Mouse (Mus musculus): ENCODE data around the gene Prom2.

Gene Prom2

DNA sequence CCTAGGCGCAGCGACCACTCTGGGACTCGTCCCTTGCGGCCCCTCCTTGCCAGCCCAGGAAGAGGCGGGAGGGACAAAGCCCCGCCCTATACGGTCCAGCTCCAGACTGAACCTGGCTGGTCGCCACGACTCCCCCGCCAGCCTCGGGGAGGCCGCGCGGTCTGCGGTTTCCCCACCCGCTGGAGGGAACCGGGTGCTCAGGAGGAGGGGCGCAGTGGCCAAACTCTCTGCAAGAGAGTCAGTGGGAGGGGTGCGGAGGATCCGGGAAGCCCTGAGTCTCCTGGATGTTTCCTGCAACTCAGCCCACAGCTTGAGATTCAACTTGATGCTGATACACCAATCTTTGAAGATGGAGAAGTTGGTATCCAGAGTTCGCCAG, 58.7 kb downstream of the Prom2 start:
- DNase-seq (ENCODE audit: low read depth, low spot score): no peak
- H3K27me3 ChIP-seq (ENCODE audit: control insufficient read depth, insufficient read depth, low read length, poor library complexity, severe bottlenecking): no peaks in the 10 kb centered on the region
- no peaks in the 10 kb centered on the region for H3K36me3 ChIP-seq (ENCODE audit: control insufficient read depth, insufficient read depth, low read length, poor library complexity, severe bottlenecking)

- H3K27me3 ChIP-seq (ENCODE audit: control insufficient read depth, insufficient read depth, low read length, poor library complexity, severe bottlenecking): no peaks in the 10 kb centered on the region
- no peaks in the 10 kb centered on the region for H3K36me3 ChIP-seq (ENCODE audit: control insufficient read depth, insufficient read depth, low read length, poor library complexity, severe bottlenecking)
- DNase-seq (ENCODE audit: low read depth, low spot score): no peak
Measured at GRCm38 (mm10) chr2:127481841-127482532, 59.3 kb downstream of the Prom2 start.

GRCm38 (mm10) chr2:127479763-127480162, 61.5 kb downstream of the Prom2 start:
- no peaks in the 10 kb centered on the region for H3K36me3 ChIP-seq (ENCODE audit: control insufficient read depth, insufficient read depth, low read length, poor library complexity, severe bottlenecking)
- DNase-seq (ENCODE audit: low read depth, low spot score): no peak
- no peaks in the 10 kb centered on the region for H3K27me3 ChIP-seq (ENCODE audit: control insufficient read depth, insufficient read depth, low read length, poor library complexity, severe bottlenecking)

- no peaks in the 10 kb centered on the region for H3K27me3 ChIP-seq (ENCODE audit: control insufficient read depth, insufficient read depth, low read length, poor library complexity, severe bottlenecking)
- no peak for DNase-seq (ENCODE audit: low read depth, low spot score)
- H3K36me3 ChIP-seq (ENCODE audit: control insufficient read depth, insufficient read depth, low read length, poor library complexity, severe bottlenecking): no peaks in the 10 kb centered on the region
Measured at GRCm38 (mm10) chr2:127479210-127479609, 62.1 kb downstream of the Prom2 start.

Measured in splenic B cell, adult 2 months (primary cell).